ENCODE assay signal across 11 mouse cellular contexts in the genomic region with DNA sequence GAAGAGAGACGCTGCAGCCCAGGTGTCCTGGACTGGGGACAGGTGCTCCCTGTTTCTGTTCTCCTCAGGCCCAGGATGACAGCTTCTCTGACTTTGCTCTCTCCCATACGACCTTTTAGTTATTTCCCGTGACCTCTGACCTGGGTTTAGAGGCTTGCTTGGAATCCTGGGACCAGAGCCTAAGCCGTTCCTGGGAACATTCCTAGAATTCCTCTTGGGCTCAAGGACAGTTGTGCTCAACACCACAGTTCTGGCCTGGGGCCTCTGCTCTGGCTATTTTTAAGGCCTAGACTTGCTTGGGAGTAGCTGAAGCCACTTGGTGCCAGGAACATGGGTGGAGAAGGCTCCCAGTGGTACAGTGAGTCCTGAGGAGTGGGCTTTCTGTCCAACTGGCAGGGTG. TPM values are rescaled to one million over a fixed set of nuclear protein-coding genes. Genes with fewer than 3 reads are reported as not detected.
DNase-seq lines count a peak whose midpoint lies in the region; ATAC-seq and TF ChIP-seq lines count a peak whose summit lies in the region.
"Had no signal": no experiment of that assay in that cellular context is flagged by ENCODE, and none has a peak within 500 bp of the region (broad histone marks: within the 10 kb centered on the region; RNA-seq: fewer than 3 reads in every experiment).

No protein-coding gene starts in this region.

- no peak for TF ChIP-seq CTCF in intestine, postnatal 0 days (IDR thresholded peaks at IDR 0.05; ENCODE audit: low read depth)

- H3K4me3 ChIP-seq in kidney, embryonic 14.5 days (ENCODE audit: low read length), result no peak overlapping the region
- no peak overlapping the region for H3K4me3 ChIP-seq in brown adipose tissue, adult 24 weeks (ENCODE audit: insufficient read depth, low read depth, low read length)
- H3K4me3 ChIP-seq in heart, embryonic 13.5 days, result no peak overlapping the region
- H3K4me3 ChIP-seq in lung, embryonic 16.5 days (ENCODE audit: low read length), result no peak overlapping the region
- no peak overlapping the region for H3K4me3 ChIP-seq in intestine, postnatal 0 days (ENCODE audit: low read depth, low read length)
- H3K4me3 ChIP-seq in forebrain, embryonic 12.5 days (replicated peaks), result no peak overlapping the region
- H3K4me3 ChIP-seq: limb, embryonic 13.5 days had no signal

- H3K27ac ChIP-seq in kidney, embryonic 14.5 days (ENCODE audit: low read depth, low read length), result no peak overlapping the region
- H3K27ac ChIP-seq in brown adipose tissue, adult 24 weeks (replicated peaks; ENCODE audit: low read depth, low read length), result peak overlapping the region; percentile 70
- peak overlapping the region; percentile 59 for H3K27ac ChIP-seq in heart, embryonic 13.5 days (replicated peaks)
- no peak overlapping the region for H3K27ac ChIP-seq in lung, embryonic 16.5 days (ENCODE audit: low read length)
- H3K27ac ChIP-seq in intestine, postnatal 0 days (ENCODE audit: low read depth, low read length), result no peak overlapping the region
- no peak overlapping the region for H3K27ac ChIP-seq in forebrain, embryonic 12.5 days
- H3K27ac ChIP-seq: limb, embryonic 13.5 days had no signal

- no peak for ATAC-seq in kidney, embryonic 14.5 days (ENCODE audit: low FRiP score, low TSS enrichment)
- no peak for ATAC-seq in heart, embryonic 13.5 days (ENCODE audit: extremely low read depth, insufficient number of reproducible peaks, low FRiP score, low TSS enrichment)
- ATAC-seq in lung, embryonic 16.5 days (ENCODE audit: low read depth), result 0 out of 2 replicates have a peak, but pooled peaks have one; percentile 2
- ATAC-seq in intestine, postnatal 0 days, result no peak
- ATAC-seq in forebrain, embryonic 12.5 days (ENCODE audit: low FRiP score), result no peak

- H3K27me3 ChIP-seq in kidney, embryonic 14.5 days (ENCODE audit: control insufficient read depth, insufficient read depth, low read length), result no peaks in the 10 kb centered on the region
- no peaks in the 10 kb centered on the region for H3K27me3 ChIP-seq in heart, embryonic 13.5 days (replicated peaks)
- H3K27me3 ChIP-seq in lung, embryonic 16.5 days (ENCODE audit: control insufficient read depth, insufficient read depth, low read depth, low read length), result no peaks in the 10 kb centered on the region
- H3K27me3 ChIP-seq in intestine, postnatal 0 days (replicated peaks; ENCODE audit: control insufficient read depth, insufficient read depth, low read length), result no peaks in the 10 kb centered on the region
- no peaks in the 10 kb centered on the region for H3K27me3 ChIP-seq in forebrain, embryonic 12.5 days
- H3K27me3 ChIP-seq: limb, embryonic 13.5 days had no signal

- no peaks in the 10 kb centered on the region for H3K36me3 ChIP-seq in kidney, embryonic 14.5 days (ENCODE audit: control insufficient read depth, insufficient read depth, low read length)
- no peaks in the 10 kb centered on the region; the same call in 1 of the 2 replicates for H3K36me3 ChIP-seq in heart, embryonic 13.5 days
- no peaks in the 10 kb centered on the region for H3K36me3 ChIP-seq in lung, embryonic 16.5 days (ENCODE audit: control insufficient read depth, insufficient read depth, low read length)
- H3K36me3 ChIP-seq in intestine, postnatal 0 days (ENCODE audit: control insufficient read depth, insufficient read depth), result no peaks in the 10 kb centered on the region
- H3K36me3 ChIP-seq in forebrain, embryonic 12.5 days (replicated peaks), result no peaks in the 10 kb centered on the region
- H3K36me3 ChIP-seq: limb, embryonic 13.5 days had no signal

- DNase-seq in kidney, adult 11 months, result peak; percentile 73
- no peak for DNase-seq in B cell, adult 2 months

- H3K9ac ChIP-seq in kidney, embryonic 14.5 days (ENCODE audit: low read depth, low read length), result no peak overlapping the region
- 0 out of 2 replicates have a peak overlapping the region, but pooled peaks have one; percentile 25 for H3K9ac ChIP-seq in heart, embryonic 13.5 days
- H3K9ac ChIP-seq in lung, embryonic 16.5 days (ENCODE audit: low read length), result no peak overlapping the region
- no peak overlapping the region for H3K9ac ChIP-seq in intestine, postnatal 0 days (ENCODE audit: low read depth, low read length)
- H3K9ac ChIP-seq in forebrain, embryonic 12.5 days, result no peak overlapping the region
- H3K9ac ChIP-seq: limb, embryonic 13.5 days had no signal

- no peaks in the 10 kb centered on the region for H3K9me3 ChIP-seq in kidney, embryonic 14.5 days (ENCODE audit: control insufficient read depth, low read length)
- no peaks in the 10 kb centered on the region for H3K9me3 ChIP-seq in heart, embryonic 13.5 days
- H3K9me3 ChIP-seq in lung, embryonic 16.5 days (ENCODE audit: control insufficient read depth, low read length), result no peaks in the 10 kb centered on the region
- H3K9me3 ChIP-seq in intestine, postnatal 0 days (ENCODE audit: control insufficient read depth), result no peaks in the 10 kb centered on the region
- no peaks in the 10 kb centered on the region for H3K9me3 ChIP-seq in forebrain, embryonic 12.5 days
- H3K9me3 ChIP-seq: limb, embryonic 13.5 days had no signal

- WGBS in kidney, embryonic 14.5 days, result 51% methylated on average over 4 of the region's 4 CpGs
- 32% methylated on average over 4 of the region's 4 CpGs for WGBS in heart, embryonic 13.5 days
- WGBS in lung, embryonic 16.5 days, result 48% methylated on average over 4 of the region's 4 CpGs
- 70% methylated on average over 4 of the region's 4 CpGs for WGBS in intestine, postnatal 0 days
- WGBS in forebrain, embryonic 12.5 days, result 51% methylated on average over 4 of the region's 4 CpGs

- 0 out of 2 replicates have a peak, but pooled peaks cover 4% of the 10 kb centered on the region for H3K4me1 ChIP-seq in kidney, embryonic 14.5 days (ENCODE audit: control insufficient read depth, insufficient read depth, low read length)
- peaks cover 53% of the 10 kb centered on the region for H3K4me1 ChIP-seq in brown adipose tissue, adult 24 weeks (ENCODE audit: control insufficient read depth, insufficient read depth, insufficient read length, low read length)
- peaks cover 97% of the 10 kb centered on the region for H3K4me1 ChIP-seq in heart, embryonic 13.5 days
- peaks cover 38% of the 10 kb centered on the region for H3K4me1 ChIP-seq in lung, embryonic 16.5 days (replicated peaks; ENCODE audit: control insufficient read depth, insufficient read depth, low read length)
- H3K4me1 ChIP-seq in intestine, postnatal 0 days (replicated peaks; ENCODE audit: control insufficient read depth, insufficient read depth, low read length), result peaks cover 5% of the 10 kb centered on the region
- peaks cover 27% of the 10 kb centered on the region for H3K4me1 ChIP-seq in forebrain, embryonic 12.5 days

- no peak overlapping the region for H3K4me2 ChIP-seq in kidney, embryonic 14.5 days (replicated peaks; ENCODE audit: low read depth, low read length)
- H3K4me2 ChIP-seq in heart, embryonic 13.5 days, result peak overlapping the region; percentile 27; the same call in 1 of the 2 replicates
- H3K4me2 ChIP-seq in lung, embryonic 16.5 days (ENCODE audit: low read depth, low read length), result no peak overlapping the region
- H3K4me2 ChIP-seq in intestine, postnatal 0 days (replicated peaks; ENCODE audit: low read depth), result no peak overlapping the region
- no peak overlapping the region for H3K4me2 ChIP-seq in forebrain, embryonic 12.5 days
- H3K4me2 ChIP-seq: limb, embryonic 13.5 days had no signal

RNA-seq across cellular contexts. Expression of gene Sept8, which starts 6.4 kb away (rescaled TPM):
- 13.7 and 21.3 TPM in 2 replicates for polyA plus RNA-seq in kidney, embryonic 14.5 days (2014; fragmentation: Nextera tagmentation; extraction: Ambion mirVana)
- 9.9 and 13.3 TPM in 2 replicates for polyA plus RNA-seq in brown adipose tissue, adult 24 weeks (2012; ENCODE audit: insufficient read depth, insufficient read length, missing spikeins)
- 18.0 and 18.3 TPM in 2 replicates for polyA plus RNA-seq in heart, embryonic 13.5 days (2015; fragmentation: Nextera tagmentation; extraction: Ambion mirVana)
- polyA plus RNA-seq in lung, embryonic 16.5 days (2015; fragmentation: Nextera tagmentation; extraction: Ambion mirVana), result 23.6 and 27.1 TPM in 2 replicates
- polyA plus RNA-seq in intestine, postnatal 0 days (2015; fragmentation: Nextera tagmentation; extraction: Ambion mirVana), result 10.0 and 10.5 TPM in 2 replicates
- 22.5 and 23.7 TPM in 2 replicates for polyA plus RNA-seq in forebrain, embryonic 12.5 days (2016; fragmentation: Nextera tagmentation; extraction: Ambion mirVana)

RNA-seq across cellular contexts. Expression of gene Kif3a, which starts 41.7 kb away (rescaled TPM):
- polyA plus RNA-seq in kidney, embryonic 14.5 days (2014; fragmentation: Nextera tagmentation; extraction: Ambion mirVana), result 65.3 and 71.0 TPM in 2 replicates
- 11.8 and 12.2 TPM in 2 replicates for polyA plus RNA-seq in brown adipose tissue, adult 24 weeks (2012; ENCODE audit: insufficient read depth, insufficient read length, missing spikeins)
- 37.3 and 41.5 TPM in 2 replicates for polyA plus RNA-seq in heart, embryonic 13.5 days (2015; fragmentation: Nextera tagmentation; extraction: Ambion mirVana)
- polyA plus RNA-seq in lung, embryonic 16.5 days (2015; fragmentation: Nextera tagmentation; extraction: Ambion mirVana), result 65.9 and 68.8 TPM in 2 replicates
- 17.0 and 18.4 TPM in 2 replicates for polyA plus RNA-seq in intestine, postnatal 0 days (2015; fragmentation: Nextera tagmentation; extraction: Ambion mirVana)
- 120 and 145 TPM in 2 replicates for polyA plus RNA-seq in forebrain, embryonic 12.5 days (2016; fragmentation: Nextera tagmentation; extraction: Ambion mirVana)

RNA-seq across cellular contexts. Expression of gene Sowaha, which starts 45.4 kb away (rescaled TPM):
- 0.09 and 0.14 TPM in 2 replicates for polyA plus RNA-seq in kidney, embryonic 14.5 days (2014; fragmentation: Nextera tagmentation; extraction: Ambion mirVana)
- polyA plus RNA-seq in brown adipose tissue, adult 24 weeks (2012; ENCODE audit: insufficient read depth, insufficient read length, missing spikeins), result not detected in 2 replicates
- 0.27 and 0.47 TPM in 2 replicates for polyA plus RNA-seq in heart, embryonic 13.5 days (2015; fragmentation: Nextera tagmentation; extraction: Ambion mirVana)
- polyA plus RNA-seq in lung, embryonic 16.5 days (2015; fragmentation: Nextera tagmentation; extraction: Ambion mirVana), result 0.13 and 0.25 TPM in 2 replicates
- polyA plus RNA-seq in intestine, postnatal 0 days (2015; fragmentation: Nextera tagmentation; extraction: Ambion mirVana), result 1.1 and 1.5 TPM in 2 replicates
- 1.1 and 1.6 TPM in 2 replicates for polyA plus RNA-seq in forebrain, embryonic 12.5 days (2016; fragmentation: Nextera tagmentation; extraction: Ambion mirVana)

RNA-seq across cellular contexts. Expression of gene Gm9945, which starts 45.5 kb away (rescaled TPM):
- not detected in 2 replicates for polyA plus RNA-seq in kidney, embryonic 14.5 days (2014; fragmentation: Nextera tagmentation; extraction: Ambion mirVana)
- polyA plus RNA-seq in brown adipose tissue, adult 24 weeks (2012; ENCODE audit: insufficient read depth, insufficient read length, missing spikeins), result not detected in 2 replicates
- polyA plus RNA-seq in heart, embryonic 13.5 days (2015; fragmentation: Nextera tagmentation; extraction: Ambion mirVana), result not detected in 2 replicates
- not detected in 2 replicates for polyA plus RNA-seq in lung, embryonic 16.5 days (2015; fragmentation: Nextera tagmentation; extraction: Ambion mirVana)
- polyA plus RNA-seq in intestine, postnatal 0 days (2015; fragmentation: Nextera tagmentation; extraction: Ambion mirVana), result not detected in 2 replicates
- 0.29 TPM in 1 of 2 replicates, not detected in the other for polyA plus RNA-seq in forebrain, embryonic 12.5 days (2016; fragmentation: Nextera tagmentation; extraction: Ambion mirVana)
- polyA plus RNA-seq: brain, embryonic 14.5 days; hindbrain, embryonic 11.5 days; limb, embryonic 13.5 days had no signal

RNA-seq across cellular contexts. Expression of gene Gm9837, which starts 55.2 kb away (rescaled TPM):
- not detected in 2 replicates for polyA plus RNA-seq in kidney, embryonic 14.5 days (2014; fragmentation: Nextera tagmentation; extraction: Ambion mirVana)
- not detected in 2 replicates for polyA plus RNA-seq in brown adipose tissue, adult 24 weeks (2012; ENCODE audit: insufficient read depth, insufficient read length, missing spikeins)
- polyA plus RNA-seq in heart, embryonic 13.5 days (2015; fragmentation: Nextera tagmentation; extraction: Ambion mirVana), result not detected in 2 replicates
- not detected in 2 replicates for polyA plus RNA-seq in lung, embryonic 16.5 days (2015; fragmentation: Nextera tagmentation; extraction: Ambion mirVana)
- polyA plus RNA-seq in intestine, postnatal 0 days (2015; fragmentation: Nextera tagmentation; extraction: Ambion mirVana), result not detected in 2 replicates
- polyA plus RNA-seq in forebrain, embryonic 12.5 days (2016; fragmentation: Nextera tagmentation; extraction: Ambion mirVana), result not detected in 2 replicates
- polyA plus RNA-seq: brain, embryonic 14.5 days; hindbrain, embryonic 11.5 days; limb, embryonic 13.5 days had no signal

Comparison
In these comparisons a context has a peak if more than half of its experiments do, and no peak if none do; other contexts are left out.
1. H3K27ac ChIP-seq: peak in brown adipose tissue, adult 24 weeks (single experiment) and heart, embryonic 13.5 days (single experiment); none in kidney, embryonic 14.5 days (single experiment), lung, embryonic 16.5 days (single experiment), intestine, postnatal 0 days (single experiment) and forebrain, embryonic 12.5 days (single experiment).